Mouse (Mus musculus) stomach, postnatal 0 days (tissue): Measurements from ENCODE around the gene Fgfr2. TPM values are rescaled to one million over a fixed set of nuclear protein-coding genes. Genes with fewer than 3 reads are reported as not detected.

Experiments used
- ATAC-seq: fragments of 200-750 bp; cut with Nextera tagmentation; 2 replicates; pipeline ENCODE4 v1.8.0; 2017; ENCODE audit not compliant: low FRiP score, low TSS enrichment
- DNase-seq: peaks from one replicate; pipeline ENCODE4 v3.0.0-alpha.2; 2016; ENCODE audit warnings: low spot score
- H3K27ac ChIP-seq: fragments of 300-500 bp; sonication (generic); replicated peaks from 2 replicates; pipeline ENCODE4 v1.5.1; 2014; ENCODE audit warnings: mild to moderate bottlenecking, control low read depth
- H3K27me3 ChIP-seq: fragments of 300-500 bp; sonication (generic); 2 replicates; pipeline ENCODE4 v1.6.1; 2014; ENCODE audit warnings: low read length; ENCODE audit not compliant: control insufficient read depth, insufficient read depth
- H3K36me3 ChIP-seq: fragments of 300-500 bp; sonication (generic); 2 replicates; pipeline ENCODE4 v1.6.1; 2014; ENCODE audit warnings: low read length, mixed read lengths; ENCODE audit not compliant: control insufficient read depth, insufficient read depth
- H3K4me1 ChIP-seq: fragments of 300-500 bp; sonication (generic); replicated peaks from 2 replicates; pipeline ENCODE4 v1.6.1; 2014; ENCODE audit warnings: antibody characterized with exemption; ENCODE audit not compliant: control insufficient read depth, insufficient read depth
- H3K4me2 ChIP-seq: fragments of 300-500 bp; sonication (generic); replicated peaks from 2 replicates; pipeline ENCODE4 v1.6.1; 2014; ENCODE audit warnings: low read depth, mild to moderate bottlenecking, control low read depth, moderate library complexity
- H3K4me3 ChIP-seq: fragments of 300-500 bp; sonication (generic); 2 replicates; pipeline ENCODE4 v1.5.1; 2014; ENCODE audit warnings: low read depth, low read length, control low read depth
- H3K9ac ChIP-seq: fragments of 300-500 bp; sonication (generic); 2 replicates; pipeline ENCODE4 v1.6.1; 2014; ENCODE audit warnings: mild to moderate bottlenecking, low read length, control low read depth, mixed read lengths
- H3K9me3 ChIP-seq: fragments of 300-500 bp; sonication (generic); 2 replicates; pipeline ENCODE4 v1.6.1; 2016; ENCODE audit warnings: low read length; ENCODE audit not compliant: control insufficient read depth
- CTCF ChIP-seq: IDR thresholded peaks from 2 replicates; pipeline ENCODE4 v1.5.1; 2016; ENCODE audit warnings: antibody characterized with exemption, low read depth, mild to moderate bottlenecking, moderate library complexity
- EP300 ChIP-seq: optimal IDR thresholded peaks from 2 replicates; pipeline ENCODE3; 2016; ENCODE audit warnings: antibody characterized with exemption
- WGBS: fragments of 180-500 bp; shearing (Covaris S2); extraction: QIAGEN DNeasy Blood & Tissue Kit; methylation state at CpG from one replicate; pipeline ENCODE4 v1.1.7; 2014; 5-methylcytosine and 5-hydroxymethylcytosine counted together
- polyA plus RNA-seq: library from polyadenylated mRNA; unstranded; fragments of >200 nt; fragmentation: Nextera tagmentation; extraction: Ambion mirVana; gene quantifications from 2 replicates; pipeline ENCODE4 v1.2.1, GENCODE M21; 2015

Gene Fgfr2
- polyA plus RNA-seq, 1 experiment from 2014 or later: 60.8 TPM

- Histone ChIP-seq H3K4me2 (no peak overlapping the region), H3K27me3 (no peaks in the 10 kb centered on the region), H3K9me3 (no peaks in the 10 kb centered on the region), H3K4me1 (no peaks in the 10 kb centered on the region), H3K27ac (no peak overlapping the region), H3K4me3 (no peak overlapping the region), H3K36me3 (no peaks in the 10 kb centered on the region), H3K9ac (no peak overlapping the region)
- DNase-seq: no peak
- no peak for TF ChIP-seq CTCF
- no peak for TF ChIP-seq EP300
- no peak for ATAC-seq
- WGBS: 72% methylated on average over 3 of the region's 3 CpGs
These were observed 576.0 kb downstream of the Fgfr2 start for GRCm38 (mm10) chr7:132547126-132547525.

DNA sequence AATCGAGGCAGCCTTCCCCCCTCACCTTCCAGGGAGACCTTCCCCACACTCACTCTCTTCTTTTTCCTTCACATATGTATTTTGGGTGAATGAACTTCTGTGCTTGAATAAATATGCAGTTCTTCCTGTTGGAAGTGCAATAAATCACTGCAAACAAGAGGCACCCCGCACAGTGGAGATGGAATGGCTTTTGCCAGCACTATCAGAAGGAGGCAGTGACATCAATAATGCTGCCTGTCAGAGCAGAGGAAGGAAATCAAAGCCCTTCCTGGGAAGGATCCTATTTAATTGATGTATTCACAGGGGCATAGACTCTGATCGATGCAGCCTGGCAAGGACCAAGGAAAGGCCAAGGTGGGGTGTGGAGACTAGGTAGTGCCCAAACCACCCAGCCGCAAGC is 580.7 kb downstream of the Fgfr2 start:
- 47% methylated on average over 4 of the region's 4 CpGs for WGBS
- DNase-seq (no peak), ATAC-seq (no peak)
- Histone ChIP-seq H3K4me1 (no peaks in the 10 kb centered on the region), H3K36me3 (no peaks in the 10 kb centered on the region), H3K27me3 (no peaks in the 10 kb centered on the region), H3K9me3 (no peaks in the 10 kb centered on the region), H3K4me3 (no peak overlapping the region), H3K27ac (no peak overlapping the region), H3K9ac (no peak overlapping the region), H3K4me2 (no peak overlapping the region)
- TF ChIP-seq CTCF: no peak
- TF ChIP-seq EP300: no peak

GRCm38 (mm10) chr7:132541566-132541965 is 581.6 kb downstream of the Fgfr2 start:
- Histone ChIP-seq H3K9ac (no peak overlapping the region), H3K36me3 (no peaks in the 10 kb centered on the region), H3K9me3 (no peaks in the 10 kb centered on the region), H3K4me3 (no peak overlapping the region), H3K27ac (no peak overlapping the region), H3K27me3 (no peaks in the 10 kb centered on the region), H3K4me2 (no peak overlapping the region), H3K4me1 (no peaks in the 10 kb centered on the region)
- no peak for TF ChIP-seq EP300
- DNase-seq (no peak), ATAC-seq (no peak)
- WGBS: 71% methylated on average over 3 of the region's 3 CpGs

GRCm38 (mm10) chr7:132540597-132540996 is 582.6 kb downstream of the Fgfr2 start:
- ATAC-seq: no peak
- Histone ChIP-seq H3K9ac (no peak overlapping the region), H3K27ac (no peak overlapping the region), H3K9me3 (no peaks in the 10 kb centered on the region), H3K4me3 (no peak overlapping the region), H3K36me3 (no peaks in the 10 kb centered on the region), H3K4me2 (no peak overlapping the region), H3K27me3 (no peaks in the 10 kb centered on the region), H3K4me1 (no peaks in the 10 kb centered on the region)
- TF ChIP-seq CTCF (no peak), EP300 (no peak)
- WGBS: 81% methylated on average over 4 of the region's 4 CpGs
- no peak for DNase-seq

DNA sequence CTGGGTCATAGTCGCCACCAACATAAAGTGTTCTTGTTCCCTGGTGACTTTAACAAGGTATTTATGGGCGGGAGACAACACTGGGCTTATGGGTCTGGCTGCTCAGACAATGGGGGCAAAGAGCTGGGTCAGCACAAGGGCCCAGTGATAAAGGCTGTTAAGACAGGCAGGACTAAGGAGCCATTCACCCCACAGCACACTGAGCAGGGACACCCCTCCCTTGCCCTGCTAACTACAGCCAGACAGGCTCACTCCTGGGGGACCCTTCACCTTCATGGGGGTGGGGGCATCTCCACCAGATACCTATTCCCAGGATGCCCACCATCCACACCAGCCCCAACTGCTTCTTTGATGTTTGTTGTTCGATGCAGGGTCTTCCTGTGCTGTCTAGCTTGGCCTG is 593.9 kb downstream of the Fgfr2 start:
- WGBS: 80% methylated on average over 3 of the region's 3 CpGs
- H3K9ac ChIP-seq: no peak overlapping the region
- H3K4me1 ChIP-seq: no peaks in the 10 kb centered on the region
- ATAC-seq: no peak
- H3K36me3 ChIP-seq: no peaks in the 10 kb centered on the region
- no peak overlapping the region for H3K4me3 ChIP-seq
- no peaks in the 10 kb centered on the region for H3K27me3 ChIP-seq
- no peak overlapping the region for H3K4me2 ChIP-seq
- H3K9me3 ChIP-seq: no peaks in the 10 kb centered on the region
- DNase-seq: no peak
- TF ChIP-seq CTCF (no peak), EP300 (no peak)
- no peak overlapping the region for H3K27ac ChIP-seq

- Histone ChIP-seq H3K4me3 (no peak overlapping the region), H3K9me3 (no peaks in the 10 kb centered on the region), H3K4me1 (no peaks in the 10 kb centered on the region), H3K4me2 (no peak overlapping the region), H3K27me3 (no peaks in the 10 kb centered on the region), H3K9ac (no peak overlapping the region), H3K36me3 (no peaks in the 10 kb centered on the region), H3K27ac (no peak overlapping the region)
- ATAC-seq (peak; percentile 32; the same call in 1 of the 2 replicates), DNase-seq (no peak)
- no peak for TF ChIP-seq CTCF
- no peak for TF ChIP-seq EP300
- 42% methylated on average over 7 of the region's 7 CpGs for WGBS
These were observed 609.6 kb downstream of the Fgfr2 start for GRCm38 (mm10) chr7:132513419-132513982.
